Mouse (Mus musculus) induced T-regulatory cell, adult 2 months (primary cell): ENCODE measurements at regions not wholly inside any gene's neighbourhood (a gene's known extent, or its start where the extent isn't known, plus 50 kb on each side); places are given as distances from the start of the nearest gene placed in this dataset.
A peak's percentile ranks its signal among the peaks of the same experiment; 100 is the strongest.

Source experiments
- DNase-seq: peaks from one replicate; pipeline ENCODE4 v3.0.0-alpha.2; 2012; ENCODE audit warnings: low read depth

DNA sequence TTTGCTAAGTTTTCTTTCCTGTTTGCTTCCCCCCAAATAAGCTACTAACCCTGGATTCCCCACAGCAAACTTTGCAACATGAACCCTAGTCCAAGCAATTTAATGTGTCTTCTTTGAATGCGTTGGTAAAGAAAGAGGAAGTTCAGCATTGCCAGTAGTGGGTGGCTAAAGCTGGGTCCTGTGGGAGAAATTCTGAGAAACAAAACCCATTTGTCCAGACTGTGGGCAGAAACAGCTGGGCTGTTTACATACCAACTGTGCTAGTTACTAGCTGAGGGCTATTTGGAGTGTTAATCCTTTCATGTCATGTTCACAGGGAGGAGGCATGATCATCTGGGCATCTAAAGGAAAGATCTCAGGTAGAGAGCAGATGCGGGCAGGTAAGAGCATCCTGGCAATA, 51.8 kb upstream of the 1190002N15Rik start:
- DNase-seq: no peak

DNA sequence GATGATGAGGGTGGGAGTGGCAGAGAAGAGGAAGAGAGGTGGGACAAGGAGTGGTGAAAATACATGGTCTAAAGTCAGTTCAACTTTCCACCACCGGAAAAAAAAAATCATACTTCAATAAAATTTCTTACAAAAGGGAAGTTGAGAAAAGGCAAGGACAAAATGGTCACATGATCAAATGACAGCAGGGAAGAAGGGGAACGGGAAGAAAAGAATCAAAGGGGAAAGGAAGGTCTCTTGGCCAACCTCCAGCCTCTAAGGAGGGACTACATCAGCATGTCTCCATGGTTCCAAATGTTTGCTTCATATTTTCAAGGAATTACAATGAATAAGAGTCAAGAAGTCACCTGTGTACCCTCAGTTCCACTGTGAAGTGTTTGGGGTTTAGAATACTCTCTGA, 64.7 kb upstream of the Slc9a9 start:
- DNase-seq: no peak

DNA sequence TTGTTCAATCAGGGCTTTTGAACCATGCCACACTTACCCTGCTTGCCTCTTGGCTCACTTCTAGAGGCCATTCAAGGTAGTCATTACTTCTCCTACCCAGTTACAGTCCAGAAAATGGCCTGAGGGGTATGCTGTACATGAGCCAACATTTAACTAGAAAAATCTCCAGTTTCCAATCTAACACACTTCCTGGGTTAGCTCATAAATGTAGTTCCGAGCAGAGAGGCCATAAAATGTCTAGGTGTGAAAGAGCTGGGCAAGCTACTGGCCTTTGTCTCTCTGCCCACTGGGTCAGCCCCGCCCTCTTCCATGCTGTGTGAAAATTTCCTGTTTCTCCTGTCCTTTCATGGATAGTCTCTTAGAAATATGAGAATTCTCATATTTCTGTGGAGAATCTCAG, 63.3 kb upstream of the Slc9a9 start:
- no peak for DNase-seq

DNA sequence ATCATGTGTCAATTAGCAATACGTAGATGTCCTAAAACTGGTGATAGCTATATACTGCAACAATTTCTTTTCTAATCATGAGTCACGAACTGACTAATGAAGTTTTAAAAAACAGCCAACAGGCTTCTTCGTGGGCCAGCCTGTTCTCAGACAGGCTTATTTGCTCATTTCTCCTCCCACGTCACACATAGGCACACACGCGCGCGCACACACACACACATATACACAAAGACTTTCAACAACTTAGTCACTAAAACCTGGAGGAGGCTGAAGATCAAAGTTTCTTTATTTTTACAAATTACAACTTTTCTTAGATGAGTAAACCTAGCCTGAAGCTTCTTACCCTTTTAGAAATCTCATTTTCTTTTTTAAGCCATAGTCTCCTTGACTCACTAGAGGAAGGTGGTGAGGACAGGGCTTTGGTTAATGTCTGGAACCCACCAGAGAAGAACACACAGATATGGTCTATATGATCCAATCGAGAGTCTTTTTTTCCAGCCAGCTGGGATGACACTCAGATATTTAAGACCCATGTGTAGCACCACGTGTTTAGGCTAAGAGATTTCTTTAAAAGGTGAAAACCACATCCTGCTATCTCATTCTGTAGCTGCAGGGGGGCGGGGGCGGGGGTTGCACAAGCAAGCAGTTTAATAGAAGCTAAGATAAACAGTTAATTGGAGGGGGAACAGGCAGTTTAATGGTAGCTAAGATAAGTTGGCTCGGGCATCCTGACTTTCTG, 62.5 kb upstream of the Slc9a9 start:
- peak; percentile 75 for DNase-seq

DNA sequence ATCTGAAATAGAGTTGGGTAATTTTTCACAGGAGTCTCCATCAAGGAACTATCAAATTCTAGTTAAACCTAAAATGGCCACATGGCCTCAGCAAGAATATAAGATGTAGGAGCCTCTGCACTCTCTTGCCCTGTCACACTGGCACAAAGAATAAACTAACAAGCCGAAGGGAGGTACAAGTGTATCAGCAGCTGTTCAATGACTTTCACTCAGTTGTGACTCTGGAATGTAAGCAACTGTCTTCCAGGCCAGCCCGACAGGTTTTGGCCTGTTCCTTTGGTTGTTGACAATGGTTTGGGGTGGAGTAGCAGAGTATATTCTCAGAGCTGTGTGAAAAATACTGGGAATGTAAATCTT, 62.0 kb upstream of the Slc9a9 start:
- no peak for DNase-seq

DNA sequence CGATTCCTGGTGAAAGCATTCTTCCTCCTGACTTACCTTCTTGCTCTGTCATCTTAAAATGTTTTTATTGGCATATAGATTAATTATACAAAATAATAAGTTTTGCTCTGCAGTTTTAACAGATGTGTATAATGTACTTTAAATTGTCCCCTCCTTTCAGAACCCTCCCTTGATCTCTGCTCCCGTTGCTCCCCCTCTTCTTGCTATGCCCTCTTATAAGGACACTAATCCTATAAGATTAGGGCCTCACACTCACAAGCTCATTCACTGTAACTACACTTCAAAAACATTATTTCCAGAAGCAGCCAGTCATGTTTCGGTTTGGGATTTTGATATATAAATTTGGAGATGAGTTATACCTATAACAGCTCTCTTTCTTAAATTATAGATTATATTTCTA, 59.6 kb upstream of the Slc9a9 start:
- no peak for DNase-seq

DNA sequence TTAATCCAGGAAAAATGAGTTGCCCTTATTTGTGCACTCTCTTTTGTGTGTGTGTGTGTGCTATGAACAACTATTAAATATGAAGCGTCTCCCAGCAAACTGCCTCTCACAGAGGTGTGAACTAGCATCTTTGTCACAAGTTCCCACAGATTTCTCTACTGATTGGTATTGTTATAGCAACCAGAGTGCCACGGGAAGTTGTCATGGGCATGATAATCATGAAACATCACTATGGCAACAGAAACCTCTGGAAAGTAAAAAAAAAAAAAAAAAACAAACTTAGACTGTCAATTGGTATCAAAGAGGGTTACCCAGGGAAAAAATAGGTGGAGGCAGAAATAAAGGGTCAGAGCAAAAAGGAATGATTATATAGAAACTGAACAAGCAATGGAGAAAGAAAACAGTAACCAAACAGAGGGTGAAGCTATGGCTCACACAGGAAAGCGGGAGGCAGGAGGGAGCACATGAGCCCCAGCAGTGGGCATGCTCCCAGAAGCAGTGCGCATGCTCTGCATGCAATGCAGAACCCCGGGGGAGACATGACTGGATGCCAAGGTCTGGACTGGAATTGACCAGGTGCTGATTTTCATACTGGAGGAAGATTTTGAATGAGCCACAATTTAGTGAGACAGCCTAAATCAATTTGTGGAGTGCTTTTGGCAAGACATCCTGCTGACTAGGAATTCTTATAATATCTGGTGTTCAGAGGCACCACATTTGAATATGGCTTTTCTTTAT, 58.9 kb upstream of the Slc9a9 start:
- DNase-seq: peak; percentile 19

DNA sequence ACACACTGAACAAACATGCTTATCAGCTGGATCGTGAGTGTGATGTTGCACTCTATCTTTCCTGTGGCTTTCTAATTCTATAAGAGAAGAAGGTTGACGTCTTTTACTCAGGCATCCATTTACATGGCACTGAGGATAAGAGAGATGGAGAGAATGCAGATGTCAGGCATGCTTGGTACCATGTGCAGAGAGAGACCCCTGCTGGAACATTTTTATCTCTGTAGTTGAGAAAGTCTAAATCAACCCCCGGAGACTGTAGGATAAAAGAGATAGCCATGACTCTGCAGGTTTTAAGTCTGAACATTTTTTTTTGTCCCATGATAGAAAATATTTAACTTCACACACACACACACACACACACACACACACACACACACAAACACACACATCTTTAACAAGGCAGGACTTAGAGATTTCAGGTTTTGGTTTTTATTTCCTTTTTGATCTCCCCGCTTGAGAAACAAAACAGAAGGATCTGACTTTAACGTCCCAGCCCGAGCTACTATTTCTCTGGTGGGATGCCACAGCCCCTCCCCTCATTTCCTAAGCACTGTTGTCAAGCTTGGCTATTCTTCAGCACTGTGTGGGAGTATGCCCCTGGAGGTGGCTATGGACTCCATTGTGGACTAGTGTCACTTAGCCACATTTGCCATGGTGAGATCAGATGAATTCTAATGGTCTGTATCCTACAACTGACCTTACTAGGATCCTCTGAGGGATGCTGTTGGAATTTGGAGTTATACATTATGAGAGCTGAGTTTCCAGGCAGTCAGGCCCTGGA, 55.6 kb upstream of the Slc9a9 start:
- peak; percentile 78 for DNase-seq

DNA sequence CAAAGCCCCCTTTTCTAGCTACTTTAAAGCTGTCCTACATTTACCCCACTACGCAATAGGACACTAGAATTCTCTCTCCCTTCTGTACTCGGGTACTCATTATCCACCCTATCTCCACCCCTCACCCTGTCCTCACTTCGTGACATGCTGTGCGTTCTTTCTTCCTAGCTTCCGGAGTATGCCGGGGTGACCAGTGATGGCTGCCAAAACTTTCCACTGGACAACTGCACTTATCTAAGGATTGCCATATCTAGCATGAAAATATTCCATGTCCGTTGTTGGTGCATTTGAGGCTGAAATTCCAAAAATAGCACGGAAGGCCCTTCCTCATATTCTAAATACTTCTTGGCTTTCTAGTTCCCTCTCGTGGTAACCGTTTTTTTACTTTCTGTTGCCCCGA, 54.5 kb upstream of the Slc9a9 start:
- no peak for DNase-seq

DNA sequence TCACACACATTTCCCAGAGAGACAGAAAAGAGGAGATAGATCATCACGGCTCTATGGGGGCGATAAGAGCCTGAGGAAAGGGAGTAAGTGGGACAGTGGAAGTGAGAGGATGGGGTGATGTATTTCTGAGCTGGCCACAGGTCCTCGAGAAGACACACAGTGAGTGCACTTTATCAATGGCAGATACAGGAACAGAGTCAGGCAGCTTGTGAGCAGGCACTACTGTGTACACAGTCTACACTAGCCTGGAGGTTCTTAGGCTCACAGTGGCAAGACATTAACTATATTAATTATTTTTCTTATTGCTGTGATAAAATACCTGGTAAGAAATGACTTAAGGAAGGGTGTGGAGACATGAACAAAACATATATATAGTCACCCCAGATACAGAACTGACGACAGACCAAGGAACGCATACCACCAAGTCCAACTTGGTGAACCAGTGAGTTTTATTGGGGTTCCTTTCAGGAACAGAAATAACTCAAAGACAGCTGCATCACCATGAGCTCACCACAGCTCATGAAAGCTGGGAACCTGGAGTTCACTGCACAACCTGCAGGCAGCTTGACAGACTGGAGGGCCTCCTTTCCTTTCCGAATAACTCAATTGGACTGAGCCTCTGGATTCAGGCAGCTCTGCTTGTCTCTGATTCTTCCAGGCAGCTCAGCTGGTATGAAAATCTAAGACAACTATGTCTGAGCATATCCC, 51.5 kb upstream of the Slc9a9 start:
- no peak for DNase-seq
